Mouse (Mus musculus) heart, adult 2 months (tissue): Measurements from ENCODE around the gene Slc3a1.

Source experiments
- CTCF ChIP-seq: fragments of 200-600 bp; IDR thresholded peaks from 2 replicates; pipeline ENCODE4 v1.8.1; 2022; ENCODE audit warnings: antibody characterized with exemption, mild to moderate bottlenecking, moderate library complexity
- EP300 ChIP-seq: fragments of 200-500 bp; IDR thresholded peaks from 2 replicates; pipeline ENCODE4 v1.6.1; 2011; ENCODE audit warnings: low read depth, low read length, control low read depth; ENCODE audit not compliant: insufficient read depth
- POLR2A ChIP-seq: fragments of 200-500 bp; IDR thresholded peaks from 2 replicates; pipeline ENCODE4 v1.6.1; 2011; ENCODE audit warnings: mild to moderate bottlenecking, low read depth, low read length, control low read depth; ENCODE audit not compliant: insufficient read depth

DNA sequence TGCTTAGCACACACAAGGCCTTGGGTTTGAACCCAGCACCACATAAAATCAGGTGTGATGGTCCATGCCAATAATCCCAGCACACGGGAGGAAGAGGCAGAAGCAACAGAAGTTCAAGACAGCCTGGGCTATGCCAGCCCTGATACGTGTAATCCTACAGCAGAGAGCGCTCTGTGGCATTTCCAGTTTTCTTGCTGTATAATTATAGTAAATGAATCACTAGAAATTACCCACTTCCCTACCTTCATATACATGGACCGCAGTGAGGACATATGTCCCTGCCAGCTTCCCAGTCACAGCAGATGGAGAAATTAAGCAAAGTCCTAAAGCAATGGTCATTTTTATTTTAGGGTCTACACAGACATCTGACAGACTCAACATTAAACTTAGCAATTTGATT lies 45.9 kb downstream of the Slc3a1 start:
- TF ChIP-seq POLR2A (no peak), CTCF (no peak), EP300 (no peak)
